Mouse (Mus musculus) liver, embryonic 14.5 days (tissue): Measurements from ENCODE around the gene Cul7. TPM values are rescaled to one million over a fixed set of nuclear protein-coding genes. Genes with fewer than 3 reads are reported as not detected.

Experiments
- ATAC-seq: fragments of 200-750 bp; cut with Nextera tagmentation; 2 replicates; pipeline ENCODE4 v1.8.0; 2017; ENCODE audit warnings: moderate number of reproducible peaks, mild to moderate bottlenecking, moderate library complexity; ENCODE audit not compliant: insufficient read depth
- DNase-seq, 3 experiments: peaks; one replicate each; pipeline ENCODE4 v3.0.0-alpha.2; 2012 to 2013; ENCODE audit warnings: low read depth in 3 of 3, low spot score in 3 of 3
- H3K27ac ChIP-seq: fragments of 300-500 bp; sonication (generic); 2 replicates; pipeline ENCODE4 v1.5.1; 2014; ENCODE audit warnings: moderate library complexity, mild to moderate bottlenecking, control low read depth, inconsistent platforms
- H3K27me3 ChIP-seq: fragments of 300-500 bp; sonication (generic); 2 replicates; pipeline ENCODE4 v1.6.1; 2014; ENCODE audit warnings: mild to moderate bottlenecking, low read length, moderate library complexity; ENCODE audit not compliant: control insufficient read depth, insufficient read depth
- H3K36me3 ChIP-seq: fragments of 300-500 bp; sonication (generic); replicated peaks from 2 replicates; pipeline ENCODE4 v1.6.1; 2014; ENCODE audit warnings: low read depth; ENCODE audit not compliant: control insufficient read depth, insufficient read depth
- H3K4me1 ChIP-seq, 2 experiments: fragments of 200-500 bp in 1 of 2; fragments of 300-500 bp in 1 of 2; sonication (generic) in 1 of 2; replicated peaks; 2 replicates each; pipeline ENCODE4 v1.6.1; 2012 to 2014; ENCODE audit warnings: antibody characterized with exemption in 1 of 2, inconsistent platforms in 1 of 2, low read length in 1 of 2; ENCODE audit not compliant: control insufficient read depth in 2 of 2, insufficient read depth in 2 of 2
- H3K4me2 ChIP-seq: fragments of 300-500 bp; sonication (generic); 2 replicates; pipeline ENCODE4 v1.6.1; 2014; ENCODE audit warnings: low read depth, mild to moderate bottlenecking, control low read depth, moderate library complexity
- H3K4me3 ChIP-seq, 2 experiments: fragments of 200-500 bp in 1 of 2; fragments of 300-500 bp in 1 of 2; sonication (generic) in 1 of 2; 2 replicates each; pipeline ENCODE4 v1.5.1; 2012 to 2014; ENCODE audit warnings: low read depth in 2 of 2, low read length in 2 of 2, mild to moderate bottlenecking in 2 of 2, control low read depth in 1 of 2, inconsistent platforms in 1 of 2, moderate library complexity in 1 of 2; ENCODE audit not compliant: insufficient read depth in 1 of 2
- H3K9ac ChIP-seq: fragments of 300-500 bp; sonication (generic); replicated peaks from 2 replicates; pipeline ENCODE4 v1.6.1; 2014; ENCODE audit warnings: mild to moderate bottlenecking, control low read depth, moderate library complexity
- H3K9me3 ChIP-seq: fragments of 300-500 bp; sonication (generic); 2 replicates; pipeline ENCODE4 v1.6.1; 2016; ENCODE audit warnings: low read length, mixed read lengths; ENCODE audit not compliant: control insufficient read depth
- CTCF ChIP-seq: IDR thresholded peaks from 2 replicates; pipeline ENCODE4 v1.5.1; 2016; ENCODE audit warnings: antibody characterized with exemption, low read depth, control low read depth
- EP300 ChIP-seq: IDR thresholded peaks from 2 replicates; pipeline ENCODE4 v1.6.1; 2016; ENCODE audit warnings: antibody characterized with exemption, low read depth
- WGBS: fragments of 180-500 bp; shearing (Covaris S2); extraction: QIAGEN DNeasy Blood & Tissue Kit; methylation state at CpG from one replicate; pipeline ENCODE4 v1.1.7; 2014; ENCODE audit not compliant: insufficient replicate concordance; 5-methylcytosine and 5-hydroxymethylcytosine counted together
- polyA plus RNA-seq, 2 experiments: library from polyadenylated mRNA; depleted of rRNA in 1 of 2; stranded (reverse) in 1 of 2; unstranded in 1 of 2; fragments of >200 nt; fragmentation: Nextera tagmentation in 1 of 2; extraction: Ambion mirVana in 1 of 2; gene quantifications; 2 replicates each; pipeline versions ENCODE4 v1.2.1 to v1.2.3; 2012 to 2014

Cul7 gene
- polyA plus RNA-seq, 2 experiments, result 8.3 to 14.9 TPM

GRCm38 (mm10) chr17:46710959-46711597 is 60.9 kb downstream of the Cul7 start, which contains the start of gene Pex6:
Pex6 (plus strand) TSS chr17:46711463.
- Histone ChIP-seq H3K9me3 (no peaks in the 10 kb centered on the region), H3K4me2 (peak within 1 kb of the TSS; percentile 92), H3K9ac (peak within 1 kb of the TSS; percentile 71), H3K36me3 (peaks cover 12% of the 10 kb centered on the region), H3K4me1 (peaks cover 3 to 9% of the 10 kb centered on the region in 2 experiments; a peak in 3 of 4 replicates), H3K27ac (no peak within 1 kb of the TSS), H3K4me3 (peak within 1 kb of the TSS; percentile 78 to 97), H3K27me3 (no peaks in the 10 kb centered on the region)
- DNase-seq, result peak; percentile 79 to 84 (median 83)
- peak; percentile 84 for ATAC-seq
- TF ChIP-seq CTCF, result peak; percentile 13; the same call in 1 of the 2 replicates
- no peak for TF ChIP-seq EP300
- 8% methylated on average over 36 of the region's 36 CpGs for WGBS

GRCm38 (mm10) chr17:46711612-46712271 is 61.6 kb downstream of the Cul7 start:
- under 1% methylated on average over 74 of the region's 76 CpGs for WGBS
- Histone ChIP-seq H3K4me3 (peak overlapping the region; percentile 78 to 97), H3K4me1 (peaks cover 3 to 8% of the 10 kb centered on the region in 2 experiments; a peak in 3 of 4 replicates), H3K4me2 (peak overlapping the region; percentile 92), H3K36me3 (peaks cover 12% of the 10 kb centered on the region), H3K9ac (peak overlapping the region; percentile 71), H3K27ac (no peak overlapping the region), H3K9me3 (no peaks in the 10 kb centered on the region), H3K27me3 (no peaks in the 10 kb centered on the region)
- ATAC-seq (peak; percentile 56), DNase-seq (no peak)
- TF ChIP-seq EP300 (no peak), CTCF (no peak)

GRCm38 (mm10) chr17:46712442-46712841 is 62.3 kb downstream of the Cul7 start:
- 14% methylated on average over 7 of the region's 7 CpGs for WGBS
- Histone ChIP-seq H3K4me1 (peaks cover 3 to 8% of the 10 kb centered on the region in 2 experiments; a peak in 3 of 4 replicates), H3K27me3 (no peaks in the 10 kb centered on the region), H3K4me3 (peak overlapping the region; percentile 78 to 97), H3K4me2 (peak overlapping the region; percentile 92), H3K9ac (peak overlapping the region; percentile 71), H3K36me3 (peaks cover 12% of the 10 kb centered on the region), H3K27ac (no peak overlapping the region), H3K9me3 (no peaks in the 10 kb centered on the region)
- DNase-seq (no peak), ATAC-seq (no peak)
- TF ChIP-seq EP300 (no peak), CTCF (no peak)

GRCm38 (mm10) chr17:46713849-46714248 is 63.7 kb downstream of the Cul7 start:
- no peak overlapping the region for H3K4me2 ChIP-seq
- no peaks in the 10 kb centered on the region for H3K27me3 ChIP-seq
- no peaks in the 10 kb centered on the region for H3K9me3 ChIP-seq
- peaks cover 3 to 8% of the 10 kb centered on the region in 2 experiments; a peak in 3 of 4 replicates for H3K4me1 ChIP-seq
- H3K27ac ChIP-seq, result no peak overlapping the region
- WGBS, result 87% methylated on average over 9 of the region's 9 CpGs
- DNase-seq, result no peak
- H3K9ac ChIP-seq, result no peak overlapping the region
- H3K4me3 ChIP-seq, result no peak overlapping the region
- H3K36me3 ChIP-seq, result peaks cover 12% of the 10 kb centered on the region
- TF ChIP-seq EP300, result no peak
- TF ChIP-seq CTCF, result no peak
- ATAC-seq, result no peak

Other genes with a start within 250 kb of the Cul7 start
- 0.05 TPM in 1 of 2 replicates, not detected in the other for gene Crip3, start 221.4 kb upstream of the Cul7 start, polyA plus RNA-seq (2012; rRNA removed)
- not detected in 2 replicates for gene Crip3, start 221.4 kb upstream of the Cul7 start, polyA plus RNA-seq (2014; fragmentation: Nextera tagmentation; extraction: Ambion mirVana)
- 0.03 and 0.04 TPM in 2 replicates for gene Slc22a7, start 211.9 kb upstream of the Cul7 start, polyA plus RNA-seq (2012; rRNA removed)
- gene Slc22a7, start 211.9 kb upstream of the Cul7 start, polyA plus RNA-seq (2014; fragmentation: Nextera tagmentation; extraction: Ambion mirVana), result 0.09 TPM in 1 of 2 replicates, not detected in the other
- 0.02 and 0.04 TPM in 2 replicates for gene Ttbk1, start 162.7 kb upstream of the Cul7 start, polyA plus RNA-seq (2012; rRNA removed)
- not detected in 2 replicates for gene Ttbk1, start 162.7 kb upstream of the Cul7 start, polyA plus RNA-seq (2014; fragmentation: Nextera tagmentation; extraction: Ambion mirVana)
- gene Dnph1, start 153.6 kb upstream of the Cul7 start, polyA plus RNA-seq (2012; rRNA removed), result 12.0 and 14.0 TPM in 2 replicates
- gene Dnph1, start 153.6 kb upstream of the Cul7 start, polyA plus RNA-seq (2014; fragmentation: Nextera tagmentation; extraction: Ambion mirVana), result 20.0 and 24.2 TPM in 2 replicates
- gene Cul9, start 103.9 kb upstream of the Cul7 start, polyA plus RNA-seq (2012; rRNA removed), result 0.59 and 0.92 TPM in 2 replicates
- 0.34 and 0.46 TPM in 2 replicates for gene Cul9, start 103.9 kb upstream of the Cul7 start, polyA plus RNA-seq (2014; fragmentation: Nextera tagmentation; extraction: Ambion mirVana)
- 16.0 and 22.0 TPM in 2 replicates for gene Srf, start 94.2 kb upstream of the Cul7 start, polyA plus RNA-seq (2012; rRNA removed)
- 2.5 and 2.6 TPM in 2 replicates for gene Srf, start 94.2 kb upstream of the Cul7 start, polyA plus RNA-seq (2014; fragmentation: Nextera tagmentation; extraction: Ambion mirVana)
- 3.6 and 3.7 TPM in 2 replicates for gene Ptk7, start 20.8 kb upstream of the Cul7 start, polyA plus RNA-seq (2012; rRNA removed)
- gene Ptk7, start 20.8 kb upstream of the Cul7 start, polyA plus RNA-seq (2014; fragmentation: Nextera tagmentation; extraction: Ambion mirVana), result 3.0 and 3.4 TPM in 2 replicates
- gene Klc4, start 4.3 kb upstream of the Cul7 start, polyA plus RNA-seq (2012; rRNA removed), result 3.4 and 3.5 TPM in 2 replicates
- 5.2 and 5.5 TPM in 2 replicates for gene Klc4, start 4.3 kb upstream of the Cul7 start, polyA plus RNA-seq (2014; fragmentation: Nextera tagmentation; extraction: Ambion mirVana)
- gene Mrpl2, start 4.1 kb upstream of the Cul7 start, polyA plus RNA-seq (2012; rRNA removed), result 36.1 and 46.6 TPM in 2 replicates
- 84.6 and 91.0 TPM in 2 replicates for gene Mrpl2, start 4.1 kb upstream of the Cul7 start, polyA plus RNA-seq (2014; fragmentation: Nextera tagmentation; extraction: Ambion mirVana)
- gene Rrp36, start 24.0 kb downstream of the Cul7 start, polyA plus RNA-seq (2012; rRNA removed), result 16.4 and 20.3 TPM in 2 replicates
- 11.4 and 14.0 TPM in 2 replicates for gene Rrp36, start 24.0 kb downstream of the Cul7 start, polyA plus RNA-seq (2014; fragmentation: Nextera tagmentation; extraction: Ambion mirVana)
- 27.3 and 34.4 TPM in 2 replicates for gene Mea1, start 28.5 kb downstream of the Cul7 start, polyA plus RNA-seq (2012; rRNA removed)
- 61.7 and 62.4 TPM in 2 replicates for gene Mea1, start 28.5 kb downstream of the Cul7 start, polyA plus RNA-seq (2014; fragmentation: Nextera tagmentation; extraction: Ambion mirVana)
- gene Klhdc3, start 30.6 kb downstream of the Cul7 start, polyA plus RNA-seq (2012; rRNA removed), result 40.2 and 41.5 TPM in 2 replicates
- gene Klhdc3, start 30.6 kb downstream of the Cul7 start, polyA plus RNA-seq (2014; fragmentation: Nextera tagmentation; extraction: Ambion mirVana), result 46.3 and 49.4 TPM in 2 replicates
- gene Ppp2r5d, start 54.8 kb downstream of the Cul7 start, polyA plus RNA-seq (2012; rRNA removed), result 21.3 and 24.1 TPM in 2 replicates
- 23.6 and 24.4 TPM in 2 replicates for gene Ppp2r5d, start 54.8 kb downstream of the Cul7 start, polyA plus RNA-seq (2014; fragmentation: Nextera tagmentation; extraction: Ambion mirVana)
- gene Pex6, start 61.1 kb downstream of the Cul7 start, polyA plus RNA-seq (2012; rRNA removed), result 9.3 and 9.6 TPM in 2 replicates
- 5.3 and 7.1 TPM in 2 replicates for gene Pex6, start 61.1 kb downstream of the Cul7 start, polyA plus RNA-seq (2014; fragmentation: Nextera tagmentation; extraction: Ambion mirVana)
- 15.7 and 18.3 TPM in 2 replicates for gene Gnmt, start 78.8 kb downstream of the Cul7 start, polyA plus RNA-seq (2012; rRNA removed)
- 30.8 and 31.2 TPM in 2 replicates for gene Gnmt, start 78.8 kb downstream of the Cul7 start, polyA plus RNA-seq (2014; fragmentation: Nextera tagmentation; extraction: Ambion mirVana)
- gene Cnpy3, start 101.9 kb downstream of the Cul7 start, polyA plus RNA-seq (2012; rRNA removed), result 15.0 and 18.0 TPM in 2 replicates
- gene Cnpy3, start 101.9 kb downstream of the Cul7 start, polyA plus RNA-seq (2014; fragmentation: Nextera tagmentation; extraction: Ambion mirVana), result 17.7 and 20.7 TPM in 2 replicates
- 0.04 TPM in 2 replicates for gene Ptcra, start 113.4 kb downstream of the Cul7 start, polyA plus RNA-seq (2012; rRNA removed)
- gene Ptcra, start 113.4 kb downstream of the Cul7 start, polyA plus RNA-seq (2014; fragmentation: Nextera tagmentation; extraction: Ambion mirVana), result 0.10 and 0.18 TPM in 2 replicates
- gene 2310039H08Rik, start 122.3 kb downstream of the Cul7 start, polyA plus RNA-seq (2012; rRNA removed), result 36.7 and 37.2 TPM in 2 replicates
- 62.7 and 63.3 TPM in 2 replicates for gene 2310039H08Rik, start 122.3 kb downstream of the Cul7 start, polyA plus RNA-seq (2014; fragmentation: Nextera tagmentation; extraction: Ambion mirVana)
- 23.2 and 38.0 TPM in 2 replicates for gene Rpl7l1, start 132.3 kb downstream of the Cul7 start, polyA plus RNA-seq (2012; rRNA removed)
- gene Rpl7l1, start 132.3 kb downstream of the Cul7 start, polyA plus RNA-seq (2014; fragmentation: Nextera tagmentation; extraction: Ambion mirVana), result 65.5 and 75.3 TPM in 2 replicates
- 2.5 and 3.0 TPM in 2 replicates for gene Bicral, start 208.1 kb downstream of the Cul7 start, polyA plus RNA-seq (2012; rRNA removed)
- gene Bicral, start 208.1 kb downstream of the Cul7 start, polyA plus RNA-seq (2014; fragmentation: Nextera tagmentation; extraction: Ambion mirVana), result 3.4 and 3.5 TPM in 2 replicates
- 9.3 and 9.4 TPM in 2 replicates for gene Tbcc, start 240.3 kb downstream of the Cul7 start, polyA plus RNA-seq (2012; rRNA removed)
- 21.8 and 23.1 TPM in 2 replicates for gene Tbcc, start 240.3 kb downstream of the Cul7 start, polyA plus RNA-seq (2014; fragmentation: Nextera tagmentation; extraction: Ambion mirVana)